Mouse (Mus musculus): ENCODE measurements around the gene Zar1.

- TF ChIP-seq CTCF (conservative IDR thresholded peaks at IDR 0.05; ENCODE audit: insufficient read depth, insufficient read length, low read depth, low read length) (no peak), POLR2A (IDR thresholded peaks at IDR 0.05; ENCODE audit: low read depth, low read length) (no peak)
Measured at GRCm38 (mm10) chr5:72560976-72561628, 20.0 kb downstream of the Zar1 start.

All from kidney, adult 2 months (tissue).